Mouse (Mus musculus) ES-Bruce4 (cell line): ENCODE results near the gene Slc12a9.

Experiments used
- EP300 ChIP-seq: IDR thresholded peaks from 2 replicates; pipeline ENCODE4 v1.6.1; 2011; ENCODE audit warnings: low read depth, low read length; ENCODE audit not compliant: insufficient read depth
- POLR2A ChIP-seq: IDR thresholded peaks from one replicate; pipeline ENCODE4 v1.8.1; 2011; ENCODE audit warnings: low read length; ENCODE audit not compliant: insufficient read depth

GRCm38 (mm10) chr5:137313466-137314192, 19.8 kb downstream of the Slc12a9 start:
- TF ChIP-seq POLR2A: no peak
- TF ChIP-seq EP300: no peak
